Mouse (Mus musculus) erythroblast, embryonic 14.5 days (primary cell): ENCODE data around the gene Gm49368.

Source experiments
- GATA1 ChIP-seq: IDR thresholded peaks from 2 replicates; pipeline ENCODE4 v1.6.1; 2012; ENCODE audit warnings: low read length, inconsistent platforms, mixed read lengths
- TAL1 ChIP-seq: IDR thresholded peaks from 3 replicates; pipeline ENCODE4 v1.6.1; 2012; ENCODE audit warnings: low read length, inconsistent platforms, mixed read lengths

DNA sequence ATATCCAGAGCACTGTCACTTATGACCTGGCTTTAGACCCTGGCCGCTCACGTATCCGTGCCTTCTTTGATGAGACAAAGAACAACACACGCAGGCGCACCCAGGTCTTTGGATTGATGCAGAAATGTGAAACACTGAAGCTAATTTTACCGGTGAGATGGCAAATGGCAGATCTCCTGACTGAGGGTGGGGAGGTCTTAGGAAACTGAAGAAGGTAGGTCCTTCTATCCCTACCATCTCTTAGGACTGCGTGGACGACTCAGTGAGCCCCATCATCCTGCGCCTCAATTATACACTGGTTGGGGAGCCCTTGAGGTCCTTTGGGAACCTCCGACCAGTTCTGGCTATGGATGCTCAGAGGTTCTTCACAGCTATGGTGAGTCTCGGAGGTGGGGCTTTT, 49.6 kb downstream of the Gm49368 start:
- no peak for TF ChIP-seq GATA1
- TF ChIP-seq TAL1, result no peak
